Mouse (Mus musculus): Measurements from ENCODE around the gene Lgals2. TPM values are rescaled to one million over a fixed set of nuclear protein-coding genes. Genes with fewer than 3 reads are reported as not detected.
A peak's percentile ranks its signal among the peaks of the same experiment; 100 is the strongest.

Gene Lgals2
- polyA plus RNA-seq, 1 experiment from 2014 or later, result not detected

GRCm38 (mm10) chr15:78877810-78878390 lies 22.6 kb upstream of the Lgals2 start:
- Histone ChIP-seq H3K9ac (replicated peaks; ENCODE audit: low read length) (peak overlapping the region; percentile 89), H3K27ac (replicated peaks; ENCODE audit: low read depth, low read length) (peak overlapping the region; percentile 98), H3K4me1 (ENCODE audit: control insufficient read depth, insufficient read depth, low read length) (peaks cover 15% of the 10 kb centered on the region), H3K4me3 (replicated peaks; ENCODE audit: low read depth, low read length) (peak overlapping the region; percentile 64), H3K9me3 (ENCODE audit: control insufficient read depth, low read length) (no peaks in the 10 kb centered on the region), H3K27me3 (ENCODE audit: control insufficient read depth, insufficient read depth, low read length) (no peaks in the 10 kb centered on the region), H3K4me2 (ENCODE audit: low read length) (peak overlapping the region; percentile 88), H3K36me3 (ENCODE audit: control insufficient read depth, insufficient read depth, low read length) (peaks cover 19% of the 10 kb centered on the region)
- DNase-seq (no peak), ATAC-seq (ENCODE audit: low FRiP score, low TSS enrichment) (no peak)
- 0% methylated on average over 17 of the region's 17 CpGs for WGBS

- ATAC-seq (ENCODE audit: low FRiP score, low TSS enrichment) (peak; percentile 92), DNase-seq (peak; percentile 99)
- peak within 1 kb of the TSS; percentile 88 for H3K4me2 ChIP-seq (ENCODE audit: low read length)
- H3K9ac ChIP-seq (replicated peaks; ENCODE audit: low read length), result peak within 1 kb of the TSS; percentile 89
- peak within 1 kb of the TSS; percentile 64 for H3K4me3 ChIP-seq (replicated peaks; ENCODE audit: low read depth, low read length)
- H3K4me1 ChIP-seq (ENCODE audit: control insufficient read depth, insufficient read depth, low read length), result peaks cover 15% of the 10 kb centered on the region
- under 1% methylated on average over 88 of the region's 95 CpGs for WGBS
- H3K9me3 ChIP-seq (ENCODE audit: control insufficient read depth, low read length), result no peaks in the 10 kb centered on the region
- H3K27me3 ChIP-seq (ENCODE audit: control insufficient read depth, insufficient read depth, low read length), result no peaks in the 10 kb centered on the region
- peaks cover 12% of the 10 kb centered on the region for H3K36me3 ChIP-seq (ENCODE audit: control insufficient read depth, insufficient read depth, low read length)
- H3K27ac ChIP-seq (replicated peaks; ENCODE audit: low read depth, low read length), result peak within 1 kb of the TSS; percentile 98
These were observed 21.9 kb upstream of the Lgals2 start, which contains the start of gene Gga1 for GRCm38 (mm10) chr15:78876991-78877809. Gga1 (plus strand) TSS chr15:78877190.

- ATAC-seq (ENCODE audit: low FRiP score, low TSS enrichment) (peak; percentile 15; the same call in 1 of the 2 replicates), DNase-seq (peak; percentile 92)
- Histone ChIP-seq H3K4me2 (ENCODE audit: low read length) (peak overlapping the region; percentile 88), H3K36me3 (ENCODE audit: control insufficient read depth, insufficient read depth, low read length) (peaks cover 4% of the 10 kb centered on the region; the same call in 1 of the 2 replicates), H3K9me3 (ENCODE audit: control insufficient read depth, low read length) (no peaks in the 10 kb centered on the region), H3K9ac (replicated peaks; ENCODE audit: low read length) (peak overlapping the region; percentile 89; the same call in 1 of the 2 replicates), H3K27ac (replicated peaks; ENCODE audit: low read depth, low read length) (peak overlapping the region; percentile 98), H3K4me1 (ENCODE audit: control insufficient read depth, insufficient read depth, low read length) (peaks cover 15% of the 10 kb centered on the region), H3K27me3 (ENCODE audit: control insufficient read depth, insufficient read depth, low read length) (no peaks in the 10 kb centered on the region), H3K4me3 (replicated peaks; ENCODE audit: low read depth, low read length) (peak overlapping the region; percentile 64)
- WGBS, result 2% methylated on average over 17 of the region's 17 CpGs
These were observed 20.9 kb upstream of the Lgals2 start for GRCm38 (mm10) chr15:78876258-78876696.

- no peak for ATAC-seq (ENCODE audit: low FRiP score, low TSS enrichment)
- Histone ChIP-seq H3K9me3 (ENCODE audit: control insufficient read depth, low read length) (no peaks in the 10 kb centered on the region), H3K4me3 (replicated peaks; ENCODE audit: low read depth, low read length) (no peak overlapping the region; the same call in none of the 2 replicates), H3K27ac (replicated peaks; ENCODE audit: low read depth, low read length) (peak overlapping the region; percentile 98), H3K9ac (replicated peaks; ENCODE audit: low read length) (no peak overlapping the region), H3K27me3 (ENCODE audit: control insufficient read depth, insufficient read depth, low read length) (no peaks in the 10 kb centered on the region), H3K4me1 (ENCODE audit: control insufficient read depth, insufficient read depth, low read length) (peaks cover 15% of the 10 kb centered on the region), H3K4me2 (ENCODE audit: low read length) (peak overlapping the region; percentile 88), H3K36me3 (ENCODE audit: control insufficient read depth, insufficient read depth, low read length) (no peaks in the 10 kb centered on the region)
- WGBS, result 82% methylated on average over 5 of the region's 5 CpGs
- DNase-seq, result no peak
These were observed 20.2 kb upstream of the Lgals2 start for GRCm38 (mm10) chr15:78875537-78875936.

- WGBS, result 73% methylated on average over 8 of the region's 8 CpGs
- no peaks in the 10 kb centered on the region for H3K36me3 ChIP-seq (ENCODE audit: control insufficient read depth, insufficient read depth, low read length)
- ATAC-seq (ENCODE audit: low FRiP score, low TSS enrichment) (no peak), DNase-seq (no peak)
- 0 out of 2 replicates have a peak overlapping the region, but pooled peaks have one; percentile 98 for H3K27ac ChIP-seq (replicated peaks; ENCODE audit: low read depth, low read length)
- H3K9me3 ChIP-seq (ENCODE audit: control insufficient read depth, low read length), result no peaks in the 10 kb centered on the region
- no peak overlapping the region for H3K4me2 ChIP-seq (ENCODE audit: low read length)
- H3K27me3 ChIP-seq (ENCODE audit: control insufficient read depth, insufficient read depth, low read length), result no peaks in the 10 kb centered on the region
- H3K4me3 ChIP-seq (replicated peaks; ENCODE audit: low read depth, low read length), result no peak overlapping the region
- H3K9ac ChIP-seq (replicated peaks; ENCODE audit: low read length), result no peak overlapping the region
- H3K4me1 ChIP-seq (ENCODE audit: control insufficient read depth, insufficient read depth, low read length), result peaks cover 15% of the 10 kb centered on the region
These were observed 19.7 kb upstream of the Lgals2 start for GRCm38 (mm10) chr15:78874989-78875388.

- Histone ChIP-seq H3K27me3 (ENCODE audit: control insufficient read depth, insufficient read depth, low read length) (no peaks in the 10 kb centered on the region), H3K9me3 (ENCODE audit: control insufficient read depth, low read length) (no peaks in the 10 kb centered on the region), H3K9ac (replicated peaks; ENCODE audit: low read length) (no peak overlapping the region), H3K4me3 (replicated peaks; ENCODE audit: low read depth, low read length) (no peak overlapping the region), H3K4me1 (ENCODE audit: control insufficient read depth, insufficient read depth, low read length) (peaks cover 15% of the 10 kb centered on the region), H3K27ac (replicated peaks; ENCODE audit: low read depth, low read length) (no peak overlapping the region), H3K36me3 (ENCODE audit: control insufficient read depth, insufficient read depth, low read length) (no peaks in the 10 kb centered on the region), H3K4me2 (ENCODE audit: low read length) (no peak overlapping the region)
- no peak for ATAC-seq (ENCODE audit: low FRiP score, low TSS enrichment)
- no peak for DNase-seq
- WGBS, result 54% methylated on average over 13 of the region's 13 CpGs
These were observed 18.6 kb upstream of the Lgals2 start for GRCm38 (mm10) chr15:78873803-78874435.

GRCm38 (mm10) chr15:78872021-78872608 lies 16.8 kb upstream of the Lgals2 start:
- no peak for ATAC-seq (ENCODE audit: low FRiP score, low TSS enrichment)
- Histone ChIP-seq H3K4me2 (ENCODE audit: low read length) (no peak overlapping the region), H3K4me3 (replicated peaks; ENCODE audit: low read depth, low read length) (no peak overlapping the region), H3K27ac (replicated peaks; ENCODE audit: low read depth, low read length) (no peak overlapping the region), H3K9ac (replicated peaks; ENCODE audit: low read length) (no peak overlapping the region), H3K4me1 (ENCODE audit: control insufficient read depth, insufficient read depth, low read length) (peaks cover 9% of the 10 kb centered on the region), H3K9me3 (ENCODE audit: control insufficient read depth, low read length) (no peaks in the 10 kb centered on the region), H3K36me3 (ENCODE audit: control insufficient read depth, insufficient read depth, low read length) (no peaks in the 10 kb centered on the region), H3K27me3 (ENCODE audit: control insufficient read depth, insufficient read depth, low read length) (no peaks in the 10 kb centered on the region)
- DNase-seq, result no peak
- 55% methylated on average over 5 of the region's 5 CpGs for WGBS

GRCm38 (mm10) chr15:78869775-78870174 lies 14.4 kb upstream of the Lgals2 start:
- DNase-seq (peak; percentile 77), ATAC-seq (ENCODE audit: low FRiP score, low TSS enrichment) (no peak)
- no peak overlapping the region for H3K27ac ChIP-seq (replicated peaks; ENCODE audit: low read depth, low read length)
- H3K4me1 ChIP-seq (ENCODE audit: control insufficient read depth, insufficient read depth, low read length), result no peaks in the 10 kb centered on the region
- H3K4me2 ChIP-seq (ENCODE audit: low read length), result no peak overlapping the region
- no peaks in the 10 kb centered on the region for H3K9me3 ChIP-seq (ENCODE audit: control insufficient read depth, low read length)
- H3K36me3 ChIP-seq (ENCODE audit: control insufficient read depth, insufficient read depth, low read length), result no peaks in the 10 kb centered on the region
- H3K27me3 ChIP-seq (ENCODE audit: control insufficient read depth, insufficient read depth, low read length), result no peaks in the 10 kb centered on the region
- 29% methylated on average over 6 of the region's 6 CpGs for WGBS
- H3K4me3 ChIP-seq (replicated peaks; ENCODE audit: low read depth, low read length), result no peak overlapping the region
- no peak overlapping the region for H3K9ac ChIP-seq (replicated peaks; ENCODE audit: low read length)

Measured in midbrain, embryonic 14.5 days (tissue).